Mouse (Mus musculus) cerebellum, postnatal 36 days (tissue): Measurements from ENCODE around the gene Snx13.

ENCODE experiments used
- DNase-seq, 2 experiments: peaks; one replicate each; pipeline ENCODE4 v3.0.0; 2021 to 2022; ENCODE audit warnings: mixed read lengths in 2 of 2

Snx13 gene

DNA sequence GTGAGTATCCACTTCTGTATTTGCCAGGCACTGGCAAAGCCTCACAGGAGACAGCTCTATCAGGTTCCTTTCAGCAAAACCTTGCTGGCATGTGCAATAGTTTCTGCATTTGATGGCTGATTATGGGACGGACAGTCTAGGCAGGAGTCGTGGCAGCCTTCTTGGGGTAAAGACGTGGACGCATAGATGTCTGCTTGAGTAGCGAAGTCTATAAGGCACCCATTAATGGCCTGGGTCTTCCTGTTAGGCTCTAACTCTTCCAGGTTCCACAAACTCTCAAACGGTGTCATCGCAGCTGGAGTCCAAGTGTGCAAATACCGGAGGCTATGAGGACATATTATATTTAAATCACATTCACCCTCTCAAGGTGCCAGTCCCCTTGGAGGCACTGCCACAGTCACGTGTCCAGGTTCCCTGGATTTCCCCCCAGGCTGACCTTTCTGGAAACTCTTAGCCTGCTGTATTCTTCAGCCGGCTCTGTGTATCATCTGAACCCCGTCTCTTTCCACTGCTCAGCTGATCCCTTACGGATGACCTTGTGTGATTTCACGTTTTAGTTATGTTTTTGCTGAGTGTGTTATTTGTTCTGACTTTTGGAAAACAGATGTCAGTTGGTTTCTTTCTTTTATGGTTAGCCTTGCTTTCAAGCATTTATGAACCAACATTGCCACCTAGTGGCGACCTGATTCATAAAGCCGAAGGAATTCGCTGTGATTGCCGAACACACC, 144.9 kb downstream of the Snx13 start:
- DNase-seq: peak; percentile 67 to 79

- no peak for DNase-seq
Observed at GRCm38 (mm10) chr12:35192426-35192769, 145.4 kb downstream of the Snx13 start.
